Mouse (Mus musculus) adipocyte (in vitro differentiated cells): ENCODE measurements around the gene Lrrc4b.
A peak's percentile ranks its signal among the peaks of the same experiment; 100 is the strongest.

Source experiments
- DNase-seq: peaks from one replicate; pipeline ENCODE4 v3.0.0-alpha.2; 2016; ENCODE audit warnings: low spot score

Lrrc4b gene

DNA sequence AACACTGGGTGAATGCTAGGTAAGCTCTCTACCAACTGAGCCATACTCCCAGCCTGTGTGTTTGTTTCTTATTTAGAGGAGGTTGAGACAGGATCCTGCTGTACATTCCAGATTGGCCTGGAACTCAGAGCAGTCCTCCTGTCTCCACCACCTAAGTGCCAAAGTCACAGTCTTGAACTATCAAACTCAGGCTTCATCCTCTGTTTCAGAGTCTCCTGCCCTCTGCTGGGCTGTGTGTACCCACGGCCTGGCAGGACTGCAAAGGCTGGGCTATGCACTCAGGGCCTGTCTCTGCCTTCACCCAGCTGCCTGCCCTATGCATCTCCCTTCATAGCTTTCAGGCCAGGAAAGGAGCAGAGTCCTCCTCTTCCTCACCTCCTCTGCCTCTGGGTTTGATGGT, 7.4 kb downstream of the Lrrc4b start:
- DNase-seq, result peak; percentile 4

DNA sequence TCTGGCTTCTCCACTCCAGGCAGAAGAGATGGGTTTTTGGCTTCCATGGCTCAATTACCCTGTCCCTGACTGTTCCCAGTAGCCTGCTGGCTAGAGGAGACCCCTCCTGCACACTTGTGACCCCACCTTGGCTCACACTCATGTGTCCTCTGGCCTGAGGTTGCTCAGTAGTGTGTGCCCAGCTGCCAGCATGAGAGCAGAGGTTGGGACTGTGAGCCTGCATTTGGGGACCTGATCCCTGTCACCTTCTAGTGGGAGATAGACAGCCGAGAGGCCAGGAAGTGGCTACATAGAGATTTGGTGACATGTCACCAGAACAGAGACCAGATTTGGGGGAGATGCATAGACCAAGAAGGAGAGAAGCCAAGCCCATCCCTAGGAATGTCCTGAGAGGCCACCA, 8.4 kb downstream of the Lrrc4b start:
- DNase-seq, result no peak

DNA sequence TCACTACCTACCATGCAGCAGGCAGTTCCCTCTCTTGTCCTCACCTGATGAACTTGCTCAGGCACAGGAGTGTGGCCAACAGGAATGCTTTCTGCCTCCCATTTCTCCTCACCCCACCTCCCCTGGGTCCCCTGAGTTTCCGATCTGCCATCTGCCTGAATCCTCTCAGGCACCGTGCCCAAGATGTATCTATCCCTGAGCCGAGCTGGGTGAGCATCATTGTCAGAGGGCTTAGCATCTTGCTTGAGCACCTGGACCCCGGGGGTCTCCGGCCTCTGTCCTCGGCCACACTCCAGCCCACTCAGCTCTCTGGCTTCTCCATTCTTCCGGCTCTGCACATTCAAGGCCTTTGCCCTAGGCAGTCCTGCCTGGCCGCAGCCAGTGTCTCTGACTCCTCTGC, 9.1 kb downstream of the Lrrc4b start:
- DNase-seq, result no peak

DNA sequence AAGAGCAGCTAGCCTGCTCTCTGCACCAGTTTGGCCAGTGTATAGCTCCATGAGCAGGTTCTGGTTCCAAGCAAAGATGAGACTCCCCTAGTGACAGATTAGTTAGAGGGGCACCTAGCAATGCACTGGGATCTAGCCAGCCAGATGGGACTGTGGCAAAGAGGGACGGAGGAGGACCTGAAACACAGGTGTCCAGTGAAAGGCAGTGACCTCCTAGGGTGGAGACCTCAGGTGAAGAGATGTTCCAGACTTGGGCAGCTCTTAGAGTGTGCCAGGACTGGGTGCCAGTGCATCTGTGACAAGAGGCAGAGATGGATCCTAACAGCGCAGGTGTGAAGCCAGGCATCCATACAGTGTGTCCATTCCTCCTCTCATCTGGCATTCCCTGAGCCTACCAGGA, 10.9 kb downstream of the Lrrc4b start:
- no peak for DNase-seq

DNA sequence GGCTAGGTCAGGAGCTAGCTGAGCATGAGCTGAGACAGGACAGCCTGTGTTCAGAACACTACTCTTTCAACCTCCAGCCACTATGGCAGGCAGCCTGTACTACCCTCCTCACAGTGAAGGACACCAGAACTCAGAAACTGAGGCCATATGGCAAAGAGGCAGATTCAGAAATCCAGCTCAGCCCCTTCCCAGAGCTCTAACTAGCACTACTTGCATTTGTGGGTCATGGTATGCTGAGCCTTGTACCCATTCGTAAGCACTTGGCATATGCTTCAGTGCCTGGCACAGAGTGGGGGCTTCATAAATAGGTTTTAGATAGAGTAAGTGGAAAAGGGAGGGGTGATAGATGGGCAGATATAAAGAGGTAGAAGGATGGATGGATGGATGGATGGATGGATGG, 11.7 kb downstream of the Lrrc4b start:
- DNase-seq, result no peak

DNA sequence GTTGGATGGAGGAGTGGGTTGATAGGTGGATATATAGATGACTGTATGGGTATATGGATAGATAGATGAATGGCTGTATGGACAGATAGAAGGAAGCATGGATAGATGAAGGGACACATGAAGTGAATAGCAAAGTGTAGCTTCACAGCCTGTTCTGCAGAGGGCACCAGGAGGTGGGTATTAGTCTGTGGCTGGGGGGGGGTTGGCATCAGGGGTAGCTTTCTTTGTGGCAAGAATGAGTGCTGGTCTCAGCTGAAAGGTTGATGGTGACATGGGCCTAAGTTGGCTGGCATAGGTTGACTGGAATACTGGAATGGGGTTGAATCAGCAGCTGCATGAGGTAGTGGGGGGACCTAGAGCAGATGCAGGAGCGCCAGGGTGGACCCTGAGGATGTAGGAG, 12.4 kb downstream of the Lrrc4b start:
- DNase-seq, result no peak

DNA sequence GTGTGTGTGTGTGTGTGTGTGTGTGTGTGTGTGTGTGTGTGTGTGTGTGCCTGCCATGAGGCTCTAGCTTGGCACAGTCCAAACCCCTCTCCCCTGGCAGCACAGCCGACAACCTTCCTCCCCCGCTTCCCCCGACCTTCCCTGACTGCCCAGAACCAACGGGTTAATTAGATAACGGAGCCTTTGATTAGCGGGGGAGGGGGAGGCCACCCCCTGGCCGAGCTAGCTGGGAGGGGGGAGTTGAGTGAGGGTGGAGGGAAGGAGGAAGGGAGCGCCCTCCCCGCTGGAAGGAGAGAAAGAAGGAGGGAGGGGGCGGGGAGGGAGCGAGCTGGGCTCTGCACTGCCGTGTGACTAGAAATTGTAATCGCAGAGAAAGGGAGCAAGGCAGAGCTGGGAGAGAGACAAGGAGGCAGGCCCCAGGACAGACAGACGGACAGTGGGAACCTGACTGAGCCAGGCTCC, 12.9 kb downstream of the Lrrc4b start:
- DNase-seq, result no peak

DNA sequence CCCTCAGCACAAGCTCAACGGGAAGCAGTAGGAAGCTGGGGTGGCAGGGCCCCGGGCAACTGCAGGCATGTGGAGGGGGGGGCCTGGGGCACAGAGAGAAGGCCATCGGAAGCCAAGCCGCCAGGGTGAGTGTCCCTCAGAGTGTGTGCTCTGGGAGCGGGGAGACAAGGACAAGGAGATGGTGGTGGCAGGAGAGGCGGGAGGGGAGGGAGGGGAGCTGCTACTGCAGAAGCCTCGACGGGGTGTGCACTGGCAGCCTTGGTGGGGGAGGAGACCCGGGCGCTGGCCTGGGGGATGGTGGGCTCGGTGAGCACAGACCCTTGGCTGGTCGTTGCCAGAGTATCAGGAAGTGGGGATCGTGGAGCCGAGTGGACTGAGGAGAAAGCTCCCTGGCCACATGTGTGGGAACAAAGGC, 13.6 kb downstream of the Lrrc4b start:
- no peak for DNase-seq

DNA sequence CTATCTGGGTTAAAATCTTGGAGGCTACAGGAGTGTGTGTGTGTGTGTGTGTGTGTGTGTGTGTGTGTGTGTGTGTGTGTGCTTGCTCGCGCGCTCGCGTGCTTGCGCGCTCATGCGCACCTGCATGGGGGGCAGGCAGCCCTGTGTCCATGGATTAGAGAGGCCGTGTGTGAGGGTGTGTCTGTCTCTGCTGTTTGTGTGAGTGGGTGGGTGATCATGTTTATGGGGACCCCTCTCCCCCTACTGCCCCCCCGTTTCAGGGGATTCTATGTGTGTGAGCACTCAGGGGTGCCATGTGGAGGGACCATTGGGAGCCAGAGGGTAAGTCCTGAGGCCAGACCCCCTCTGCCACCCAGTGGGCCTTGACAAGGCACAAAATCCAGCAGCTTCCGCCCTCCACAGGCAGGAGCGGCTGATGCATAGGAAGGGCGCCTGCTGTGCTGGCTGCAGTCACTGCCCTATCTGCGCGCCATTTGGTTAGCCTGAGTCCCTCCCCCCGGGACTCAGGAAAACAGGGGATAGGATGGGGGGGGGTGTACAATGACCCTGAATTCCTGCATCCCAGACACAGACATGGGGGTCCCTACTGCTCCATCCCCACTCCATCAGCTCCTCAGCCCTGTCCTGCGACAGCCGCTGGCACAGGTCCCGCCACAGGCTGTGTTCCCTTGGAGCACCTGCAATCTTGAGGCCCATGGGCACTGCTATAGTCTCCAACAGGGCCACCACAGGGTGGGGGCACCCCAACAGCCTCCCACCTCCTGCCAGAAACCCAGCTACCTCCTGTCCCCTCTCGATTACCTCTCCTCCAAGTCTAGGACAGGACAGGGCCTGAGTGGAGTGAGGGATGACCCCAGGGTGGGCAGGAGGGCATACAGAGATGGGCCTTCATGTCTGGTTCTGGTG, 14.7 kb downstream of the Lrrc4b start:
- DNase-seq, result no peak

DNA sequence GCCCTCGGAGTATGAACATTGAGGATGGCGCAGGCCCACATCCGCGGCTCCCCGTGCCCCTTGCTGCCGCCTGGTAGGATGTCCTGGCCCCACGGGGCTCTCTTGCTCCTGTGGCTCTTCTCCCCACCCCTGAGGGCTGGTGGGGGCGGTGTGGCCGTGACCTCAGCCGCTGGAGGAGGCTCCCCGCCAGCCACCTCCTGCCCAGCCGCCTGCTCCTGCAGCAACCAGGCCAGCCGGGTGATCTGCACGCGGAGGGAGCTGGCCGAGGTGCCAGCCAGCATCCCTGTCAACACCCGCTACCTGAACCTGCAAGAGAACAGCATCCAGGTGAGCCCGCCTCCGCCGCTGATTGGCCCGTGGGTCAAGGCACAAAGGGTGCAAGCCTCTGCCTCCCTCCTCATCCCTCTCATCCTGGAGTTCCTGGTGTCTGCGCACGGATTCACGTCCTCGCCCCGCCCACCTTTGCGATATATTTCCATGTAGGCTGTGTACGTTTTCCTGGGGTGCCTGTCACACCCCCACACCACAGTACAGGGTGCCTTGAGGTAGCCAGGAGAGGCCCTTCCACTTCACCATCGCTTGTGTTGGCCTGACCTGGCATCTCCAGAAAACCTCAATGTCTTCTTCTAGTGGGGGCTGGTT, 16.2 kb downstream of the Lrrc4b start:
- DNase-seq, result no peak

DNA sequence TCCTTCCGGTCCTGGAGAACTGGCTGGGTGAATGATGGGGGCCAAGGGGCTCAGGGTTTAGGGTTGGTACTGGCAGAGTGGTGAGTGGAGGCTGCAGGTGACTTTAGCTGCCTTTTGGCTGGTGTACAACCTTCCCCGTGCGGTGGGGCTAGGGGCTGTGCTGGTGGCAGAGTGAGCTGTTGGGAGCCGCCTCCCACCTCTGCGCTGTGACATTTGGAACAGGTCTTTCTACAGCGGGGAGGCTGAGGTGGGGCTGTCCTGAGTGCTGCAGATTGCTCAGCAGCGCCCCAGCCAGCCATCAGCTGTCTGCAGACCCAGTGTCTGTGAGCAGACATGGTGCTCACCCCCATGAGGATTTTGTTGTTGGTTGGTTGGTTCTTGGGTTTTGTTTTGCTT, 16.7 kb downstream of the Lrrc4b start:
- no peak for DNase-seq

DNA sequence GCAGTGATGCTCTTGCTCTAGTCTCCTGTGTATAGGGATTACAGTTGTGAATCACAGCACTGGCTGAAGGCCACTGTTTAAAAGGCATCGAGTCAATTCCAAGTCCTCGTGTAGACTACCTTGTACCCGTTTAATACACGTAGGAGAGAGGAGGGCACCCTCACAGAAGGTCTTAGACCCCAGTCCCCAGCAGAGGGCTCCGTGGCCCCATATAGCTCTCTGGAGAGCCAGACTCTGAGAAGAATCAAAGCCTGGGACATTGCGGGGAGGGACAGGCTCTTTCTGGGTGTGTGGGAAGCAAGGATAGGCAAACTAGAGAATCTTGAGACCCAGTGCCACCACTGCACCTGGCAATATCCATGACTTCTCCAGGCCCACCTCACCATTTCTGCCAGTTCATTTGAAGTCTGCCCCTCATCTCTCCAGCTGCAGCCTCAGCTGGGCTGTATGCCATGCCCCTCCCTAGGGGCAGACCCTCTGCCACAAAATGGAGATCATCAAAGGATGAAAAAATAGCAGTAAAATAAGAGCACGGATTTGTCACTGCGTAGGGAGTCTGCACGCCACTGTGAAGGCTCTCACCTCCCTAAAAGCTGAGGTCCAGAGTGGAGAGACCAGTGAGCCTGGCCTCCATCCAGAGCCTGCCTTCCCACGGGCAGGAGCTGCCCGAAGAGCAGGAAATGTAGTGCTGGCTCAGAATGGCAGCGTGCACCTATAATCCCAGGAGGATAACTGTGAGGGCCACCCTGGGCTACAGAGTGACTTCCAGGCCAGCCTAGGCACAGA, 17.4 kb downstream of the Lrrc4b start:
- no peak for DNase-seq

DNA sequence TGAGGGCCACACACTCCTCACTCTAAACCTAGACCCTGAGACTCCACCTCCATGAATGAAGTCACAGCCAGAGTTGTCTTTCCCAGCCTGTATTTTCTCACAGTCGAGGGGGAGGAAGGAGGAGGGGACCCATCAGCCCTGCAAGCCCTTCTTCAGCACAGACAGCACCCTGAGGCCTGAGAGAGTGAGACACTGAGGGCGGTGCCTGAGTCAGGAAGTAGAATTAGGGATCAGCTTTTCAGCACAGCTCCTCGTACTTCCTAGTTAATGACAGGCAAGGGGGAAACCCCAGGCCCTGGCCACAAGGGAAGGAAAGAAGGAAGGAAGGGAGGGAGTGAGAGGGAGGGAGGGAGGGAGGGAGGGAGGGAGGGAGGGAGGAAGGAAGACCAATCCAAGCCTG, 24.4 kb downstream of the Lrrc4b start:
- DNase-seq, result no peak

DNA sequence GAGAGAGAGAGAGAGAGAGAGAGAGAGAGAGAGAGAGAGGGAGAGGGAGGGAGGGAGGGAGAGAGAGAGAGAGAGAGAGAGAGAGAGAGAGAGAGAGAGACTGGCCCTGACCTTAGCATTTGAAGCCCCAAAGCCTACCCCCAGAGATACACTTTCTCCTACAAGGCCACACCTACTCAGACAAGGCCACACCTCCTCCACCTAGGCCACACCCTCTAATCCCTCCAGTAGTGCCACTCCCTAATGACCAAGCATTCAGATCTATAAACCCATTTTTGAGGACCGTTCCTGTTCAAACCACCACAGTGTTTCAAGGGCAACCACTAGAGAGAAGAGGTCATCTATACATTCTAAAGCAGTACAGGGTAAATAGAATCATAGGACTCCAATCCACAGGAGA, 27.5 kb downstream of the Lrrc4b start:
- DNase-seq, result no peak

DNA sequence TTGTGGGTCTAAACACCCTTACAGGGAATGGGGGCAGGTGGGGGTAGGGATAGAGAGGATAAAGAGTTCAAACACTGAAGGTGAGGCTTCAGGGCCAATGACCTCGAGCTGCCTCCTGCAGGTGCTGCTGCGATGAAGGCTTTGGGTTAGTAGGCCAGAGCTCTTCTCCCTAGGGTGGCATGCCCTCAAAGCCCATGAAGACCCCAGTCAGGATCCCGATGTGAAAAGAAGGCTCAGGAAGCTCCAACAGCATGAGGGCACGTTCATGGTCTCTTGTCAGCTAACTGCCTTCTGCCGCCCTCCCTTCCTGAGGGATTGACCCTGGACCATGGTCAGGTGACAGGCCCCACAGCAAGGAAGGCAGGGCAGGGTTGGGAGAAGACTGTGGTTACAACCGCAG, 31.2 kb downstream of the Lrrc4b start:
- no peak for DNase-seq

DNA sequence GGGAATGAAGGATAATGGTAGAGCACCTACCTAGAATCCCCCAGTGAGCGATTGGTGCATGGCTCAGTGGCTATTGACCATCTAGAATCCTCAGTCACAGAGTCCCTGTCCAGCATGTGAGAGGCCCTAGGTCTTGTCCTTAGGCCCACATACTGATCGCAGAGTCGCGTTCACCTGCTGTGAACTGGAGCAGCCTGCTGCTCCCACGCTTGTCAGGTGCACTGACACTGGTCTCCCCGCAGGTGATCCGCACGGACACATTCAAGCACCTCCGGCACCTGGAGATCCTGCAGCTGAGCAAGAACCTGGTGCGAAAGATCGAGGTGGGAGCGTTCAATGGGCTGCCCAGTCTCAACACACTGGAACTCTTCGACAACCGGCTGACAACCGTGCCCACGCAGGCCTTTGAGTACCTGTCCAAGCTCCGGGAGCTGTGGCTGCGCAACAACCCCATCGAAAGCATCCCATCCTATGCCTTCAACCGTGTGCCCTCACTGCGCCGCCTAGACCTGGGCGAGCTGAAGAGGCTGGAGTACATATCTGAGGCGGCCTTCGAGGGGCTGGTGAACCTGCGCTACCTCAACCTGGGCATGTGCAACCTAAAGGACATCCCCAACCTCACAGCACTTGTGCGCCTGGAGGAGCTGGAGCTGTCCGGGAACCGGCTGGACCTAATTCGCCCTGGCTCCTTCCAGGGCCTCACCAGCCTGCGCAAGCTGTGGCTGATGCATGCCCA, 32.1 kb downstream of the Lrrc4b start:
- DNase-seq, result no peak

DNA sequence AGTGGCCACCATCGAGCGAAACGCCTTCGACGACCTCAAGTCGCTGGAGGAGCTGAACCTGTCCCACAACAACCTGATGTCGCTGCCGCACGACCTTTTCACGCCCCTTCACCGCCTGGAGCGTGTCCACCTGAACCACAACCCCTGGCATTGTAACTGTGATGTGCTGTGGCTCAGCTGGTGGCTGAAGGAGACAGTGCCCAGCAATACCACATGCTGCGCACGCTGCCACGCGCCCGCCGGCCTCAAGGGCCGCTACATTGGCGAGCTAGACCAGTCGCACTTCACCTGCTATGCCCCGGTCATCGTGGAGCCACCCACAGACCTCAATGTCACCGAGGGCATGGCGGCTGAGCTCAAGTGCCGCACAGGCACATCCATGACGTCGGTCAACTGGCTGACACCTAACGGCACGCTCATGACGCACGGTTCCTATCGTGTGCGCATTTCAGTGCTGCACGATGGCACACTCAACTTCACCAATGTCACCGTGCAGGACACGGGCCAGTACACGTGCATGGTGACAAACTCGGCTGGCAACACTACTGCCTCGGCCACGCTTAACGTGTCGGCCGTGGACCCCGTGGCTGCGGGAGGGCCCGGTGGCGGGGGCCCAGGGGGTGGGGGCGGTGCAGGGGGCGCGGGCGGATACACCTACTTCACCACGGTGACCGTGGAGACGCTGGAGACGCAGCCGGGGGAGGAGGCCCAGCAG, 32.8 kb downstream of the Lrrc4b start:
- DNase-seq, result no peak

DNA sequence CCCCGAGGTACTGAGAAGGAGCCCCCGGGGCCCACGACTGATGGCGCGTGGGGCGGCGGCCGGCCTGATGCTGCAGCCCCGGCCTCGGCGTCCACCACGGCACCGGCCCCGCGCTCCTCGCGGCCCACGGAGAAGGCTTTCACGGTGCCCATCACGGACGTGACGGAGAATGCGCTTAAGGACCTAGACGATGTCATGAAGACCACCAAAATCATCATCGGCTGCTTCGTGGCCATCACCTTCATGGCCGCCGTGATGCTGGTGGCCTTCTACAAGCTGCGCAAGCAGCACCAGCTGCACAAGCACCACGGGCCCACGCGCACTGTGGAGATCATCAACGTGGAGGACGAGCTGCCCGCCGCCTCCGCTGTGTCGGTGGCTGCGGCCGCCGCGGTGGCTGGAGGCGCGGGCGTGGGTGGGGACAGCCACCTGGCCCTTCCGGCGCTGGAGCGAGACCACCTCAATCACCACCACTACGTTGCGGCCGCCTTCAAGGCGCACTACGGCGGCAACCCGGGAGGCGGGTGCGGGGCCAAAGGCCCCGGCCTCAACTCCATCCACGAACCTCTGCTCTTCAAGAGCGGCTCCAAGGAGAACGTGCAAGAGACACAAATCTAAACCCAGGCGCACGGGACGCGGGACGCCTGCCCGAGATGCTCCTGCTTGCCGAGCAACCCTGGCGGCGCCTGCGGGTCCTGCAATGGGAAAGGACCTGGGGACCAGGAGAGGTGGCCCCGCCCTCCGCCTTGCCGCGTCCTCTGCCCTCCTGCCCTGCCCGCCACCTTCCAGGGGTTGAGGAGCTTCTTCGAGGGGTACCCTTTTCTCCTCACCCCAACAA, 33.6 kb downstream of the Lrrc4b start:
- DNase-seq, result no peak

DNA sequence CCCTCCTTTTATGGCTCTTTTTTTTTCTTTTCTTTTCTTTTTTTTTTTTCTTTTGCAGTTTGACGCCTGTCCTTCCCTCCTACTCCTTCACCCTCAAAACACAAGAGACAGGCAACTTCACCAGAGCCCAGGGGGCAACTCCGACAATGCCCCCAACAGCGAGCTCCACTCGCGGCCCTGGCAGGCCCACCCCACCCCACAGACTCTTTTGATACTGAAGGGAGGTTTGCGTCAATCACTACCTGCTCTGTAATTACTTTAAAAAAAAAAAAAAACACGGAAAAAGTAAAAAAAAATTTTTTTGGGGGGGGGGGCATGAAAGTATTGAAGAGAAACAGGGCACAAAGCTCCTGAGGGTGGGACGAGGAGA, 34.2 kb downstream of the Lrrc4b start:
- no peak for DNase-seq

DNA sequence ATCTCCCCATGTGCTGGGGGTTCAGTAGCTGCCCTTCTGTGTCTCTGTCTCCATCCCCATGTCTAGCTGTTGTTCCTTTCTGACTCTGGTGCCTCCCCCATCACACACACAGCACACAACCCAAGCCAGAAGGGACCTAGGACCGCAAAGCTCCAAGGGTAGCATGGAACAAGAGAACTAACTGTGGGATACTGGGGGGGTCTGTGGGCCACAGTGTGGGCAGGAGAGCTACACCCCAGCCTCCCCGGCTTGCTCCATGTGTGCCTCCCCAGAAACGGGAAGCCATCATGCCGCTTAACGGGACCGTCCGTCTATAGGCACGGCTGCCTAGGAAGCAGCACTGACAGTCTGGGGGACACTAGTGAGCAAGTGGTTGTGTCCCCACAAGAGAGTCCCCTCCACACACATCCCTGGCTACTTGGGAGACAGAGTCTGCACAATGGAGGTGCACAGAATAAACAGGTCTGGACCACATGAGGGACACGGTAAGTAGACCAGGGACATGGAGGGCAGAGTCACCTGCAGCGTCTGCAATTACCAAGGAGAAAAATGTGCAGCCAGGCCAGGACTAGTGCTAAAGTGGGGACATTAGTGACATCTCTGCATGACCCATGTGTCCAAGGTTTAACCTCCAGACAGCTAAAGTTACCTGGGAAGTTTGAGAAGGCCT, 34.9 kb downstream of the Lrrc4b start:
- no peak for DNase-seq
